Mouse (Mus musculus): ENCODE measurements around the gene Hip1r. TPM values are rescaled to one million over a fixed set of nuclear protein-coding genes. Genes with fewer than 3 reads are reported as not detected.
"Not testable (repeated sequence)": the region's sequence is repeated elsewhere in the genome, so short reads cannot be mapped to it uniquely, and the experiment has no call there.

The Hip1r gene
- total RNA-seq, 2 experiments from 2014 or later, result 0.84 to 18.2 TPM

DNA sequence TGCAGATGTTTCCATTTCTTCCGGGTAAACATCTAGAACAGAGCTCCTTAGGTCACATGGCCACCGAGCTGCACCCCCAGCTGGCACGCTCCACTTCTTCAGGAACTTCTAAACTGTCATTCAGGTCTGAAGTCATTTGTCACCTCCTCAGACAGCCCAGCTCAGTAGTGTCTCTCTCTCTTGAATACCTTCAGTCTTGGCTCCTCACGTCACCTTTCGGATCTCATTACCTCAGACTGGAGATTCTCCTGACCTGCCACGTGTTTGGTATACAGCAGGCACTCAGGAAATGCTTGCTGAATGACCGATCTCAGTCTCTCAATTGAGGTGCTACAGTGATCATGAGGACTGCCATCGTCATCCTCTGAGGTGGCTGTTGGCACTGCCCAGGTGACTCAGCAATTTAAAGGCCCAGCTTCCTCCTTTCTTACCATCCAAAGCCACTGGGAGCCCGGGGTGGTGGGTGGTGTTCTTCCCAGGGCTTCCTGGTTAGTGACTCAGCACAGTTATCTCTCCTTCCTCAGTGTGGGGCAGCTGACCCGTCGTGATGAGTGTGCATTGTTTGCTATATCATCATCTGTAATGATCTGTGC is 78.6 kb downstream of the Hip1r start:
- peak; percentile 92 for ATAC-seq (replicated peaks; ENCODE audit: low FRiP score, poor library complexity, severe bottlenecking)

GRCm38 (mm10) chr5:124052641-124053040 is 79.2 kb downstream of the Hip1r start:
- not testable (repeated sequence) for ATAC-seq (replicated peaks; ENCODE audit: low FRiP score, poor library complexity, severe bottlenecking)

Other genes starting within 250 kb of the Hip1r start
- 112 and 156 TPM in 2 replicates for gene Rsrc2, start 224.2 kb upstream of the Hip1r start, total RNA-seq (2015; ENCODE audit: low replicate concordance)
- gene Rsrc2, start 224.2 kb upstream of the Hip1r start, total RNA-seq (2017; ENCODE audit: low replicate concordance), result 185 and 272 TPM in 2 replicates
- gene Kntc1, start 223.9 kb upstream of the Hip1r start, total RNA-seq (2015; ENCODE audit: low replicate concordance), result 152 and 208 TPM in 2 replicates
- 122 and 174 TPM in 2 replicates for gene Kntc1, start 223.9 kb upstream of the Hip1r start, total RNA-seq (2017; ENCODE audit: low replicate concordance)
- 6.5 TPM in 1 of 2 replicates, not detected in the other for gene Hcar2, start 108.1 kb upstream of the Hip1r start, total RNA-seq (2015; ENCODE audit: low replicate concordance)
- gene Hcar2, start 108.1 kb upstream of the Hip1r start, total RNA-seq (2017; ENCODE audit: low replicate concordance), result 1.3 and 5.7 TPM in 2 replicates
- not detected in 2 replicates for gene Hcar1, start 93.6 kb upstream of the Hip1r start, total RNA-seq (2015; ENCODE audit: low replicate concordance)
- gene Hcar1, start 93.6 kb upstream of the Hip1r start, total RNA-seq (2017; ENCODE audit: low replicate concordance), result not detected in 2 replicates
- 10.1 and 18.0 TPM in 2 replicates for gene Denr, start 66.5 kb upstream of the Hip1r start, total RNA-seq (2015; ENCODE audit: low replicate concordance)
- 6.7 and 15.7 TPM in 2 replicates for gene Denr, start 66.5 kb upstream of the Hip1r start, total RNA-seq (2017; ENCODE audit: low replicate concordance)
- gene Gm43518, start 46.2 kb upstream of the Hip1r start, total RNA-seq (2015; ENCODE audit: low replicate concordance), result not detected in 2 replicates
- not detected in 2 replicates for gene Gm43518, start 46.2 kb upstream of the Hip1r start, total RNA-seq (2017; ENCODE audit: low replicate concordance)
- 2.2 and 15.9 TPM in 2 replicates for gene Ccdc62, start 42.9 kb upstream of the Hip1r start, total RNA-seq (2015; ENCODE audit: low replicate concordance)
- gene Ccdc62, start 42.9 kb upstream of the Hip1r start, total RNA-seq (2017; ENCODE audit: low replicate concordance), result 0.39 TPM in 1 of 2 replicates, not detected in the other
- gene Vps37b, start 58.6 kb downstream of the Hip1r start, total RNA-seq (2015; ENCODE audit: low replicate concordance), result 15.5 TPM in 2 replicates
- gene Vps37b, start 58.6 kb downstream of the Hip1r start, total RNA-seq (2017; ENCODE audit: low replicate concordance), result 7.3 and 9.6 TPM in 2 replicates
- 22.3 and 24.7 TPM in 2 replicates for gene Abcb9, start 122.2 kb downstream of the Hip1r start, total RNA-seq (2015; ENCODE audit: low replicate concordance)
- 23.8 and 25.2 TPM in 2 replicates for gene Abcb9, start 122.2 kb downstream of the Hip1r start, total RNA-seq (2017; ENCODE audit: low replicate concordance)
- gene Ogfod2, start 138.7 kb downstream of the Hip1r start, total RNA-seq (2015; ENCODE audit: low replicate concordance), result 2.5 TPM in 1 of 2 replicates, not detected in the other
- gene Ogfod2, start 138.7 kb downstream of the Hip1r start, total RNA-seq (2017; ENCODE audit: low replicate concordance), result 3.5 and 15.1 TPM in 2 replicates
- 22.6 and 57.3 TPM in 2 replicates for gene Arl6ip4, start 142.5 kb downstream of the Hip1r start, total RNA-seq (2015; ENCODE audit: low replicate concordance)
- gene Arl6ip4, start 142.5 kb downstream of the Hip1r start, total RNA-seq (2017; ENCODE audit: low replicate concordance), result 21.8 and 56.7 TPM in 2 replicates

All from erythroid progenitor cell, adult 5-6 weeks (primary cell).